Mouse (Mus musculus): ENCODE results near the gene Prr5.

DNA sequence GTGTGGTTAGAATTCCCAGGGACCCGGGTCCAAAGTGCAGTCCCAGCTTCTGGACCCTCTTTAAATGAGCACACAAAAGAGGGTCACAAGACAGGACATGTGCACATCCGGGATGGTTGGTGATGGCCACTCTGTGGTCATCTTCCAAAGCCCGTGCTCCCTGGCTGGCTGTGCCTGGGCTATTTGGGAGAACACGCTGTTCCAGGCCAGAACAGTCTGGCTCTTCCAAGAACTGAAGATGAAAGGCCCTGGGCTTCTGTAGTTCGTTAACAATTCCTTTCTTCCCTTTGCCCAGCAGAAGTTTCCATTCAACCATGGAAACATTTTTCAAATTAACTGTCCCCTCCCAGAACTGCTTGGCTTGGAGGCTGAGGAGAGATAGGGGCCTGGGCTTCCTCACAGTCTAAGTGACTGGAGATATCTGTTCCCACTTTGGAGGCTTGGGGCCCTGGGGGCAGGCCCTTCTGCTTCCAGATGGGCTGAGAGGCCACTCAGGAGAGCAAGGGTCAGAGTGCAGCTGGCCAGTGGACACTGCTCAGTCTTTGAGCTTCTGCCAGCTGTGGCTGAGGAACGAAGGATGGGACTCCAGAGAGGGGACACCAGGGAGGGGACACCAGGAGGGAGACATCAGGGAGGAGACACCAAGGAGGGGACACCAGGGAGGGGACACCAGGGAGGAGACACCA lies 29.8 kb upstream of the Prr5 start:
- TF ChIP-seq CTCF (IDR thresholded peaks at IDR 0.05; ENCODE audit: low read depth) (no peak), EP300 (IDR thresholded peaks at IDR 0.05; ENCODE audit: low read depth) (no peak)
